Mouse (Mus musculus) C2C12 (cell line): ENCODE measurements around the gene Ptpn12. TPM values are rescaled to one million over a fixed set of nuclear protein-coding genes. Genes with fewer than 3 reads are reported as not detected.

ENCODE experiments used
- H3K27me3 ChIP-seq: one replicate; pipeline ENCODE4 v1.6.1; 2011; ENCODE audit not compliant: control insufficient read depth, insufficient read depth, insufficient read length
- H3K36me3 ChIP-seq: one replicate; pipeline ENCODE4 v1.6.1; 2011; ENCODE audit not compliant: control insufficient read depth, insufficient read depth
- H3K4me3 ChIP-seq: one replicate; pipeline ENCODE4 v1.5.1; 2011; ENCODE audit warnings: mild to moderate bottlenecking, control low read depth; ENCODE audit not compliant: poor library complexity, insufficient read depth, severe bottlenecking
- H3K79me2 ChIP-seq: one replicate; pipeline ENCODE4 v1.6.1; 2011; ENCODE audit not compliant: control insufficient read depth, insufficient read depth
- H3K79me3 ChIP-seq: one replicate; pipeline ENCODE4 v1.6.1; 2011; ENCODE audit warnings: low read depth, control low read depth
- H3ac ChIP-seq: one replicate; pipeline ENCODE3; 2011; ENCODE audit warnings: low read depth; ENCODE audit not compliant: control insufficient read depth, insufficient read length
- CEBPB ChIP-seq: IDR thresholded peaks from one replicate; pipeline ENCODE4 v1.6.1; 2011; ENCODE audit warnings: low read depth, mild to moderate bottlenecking, control low read depth, moderate library complexity
- CTCF ChIP-seq: IDR thresholded peaks from one replicate; pipeline ENCODE4 v1.5.1; 2011; ENCODE audit not compliant: control insufficient read depth, insufficient read depth, insufficient read length
- FOSL1 ChIP-seq: IDR thresholded peaks from one replicate; pipeline ENCODE4 v1.8.0; 2011; ENCODE audit warnings: mild to moderate bottlenecking, low read length; ENCODE audit not compliant: poor library complexity, insufficient read depth, severe bottlenecking
- MAX ChIP-seq: IDR thresholded peaks from one replicate; pipeline ENCODE4 v1.6.1; 2011; ENCODE audit warnings: mild to moderate bottlenecking, control low read depth
- MYOD1 ChIP-seq: IDR thresholded peaks from one replicate; pipeline ENCODE4 v1.6.1; 2011; ENCODE audit warnings: low read depth; ENCODE audit not compliant: control insufficient read depth, insufficient read length
- MYOG ChIP-seq: IDR thresholded peaks from one replicate; pipeline ENCODE4 v1.6.1; 2011; ENCODE audit not compliant: control insufficient read depth, insufficient read length; ENCODE audit errors: extremely low read depth
- USF1 ChIP-seq: IDR thresholded peaks from one replicate; pipeline ENCODE4 v1.6.1; 2011; ENCODE audit warnings: low read depth, mild to moderate bottlenecking, control low read depth, moderate library complexity
- polyA plus RNA-seq: library from polyadenylated mRNA; unstranded; fragments of >200 nt; fragmentation: generic; extraction: Trizol; gene quantifications from one replicate; pipeline ENCODE4 v1.2.1, GENCODE M21; 2012; ENCODE audit warnings: missing spikeins

Ptpn12 gene
- polyA plus RNA-seq, 1 experiment: 20.3 TPM

DNA sequence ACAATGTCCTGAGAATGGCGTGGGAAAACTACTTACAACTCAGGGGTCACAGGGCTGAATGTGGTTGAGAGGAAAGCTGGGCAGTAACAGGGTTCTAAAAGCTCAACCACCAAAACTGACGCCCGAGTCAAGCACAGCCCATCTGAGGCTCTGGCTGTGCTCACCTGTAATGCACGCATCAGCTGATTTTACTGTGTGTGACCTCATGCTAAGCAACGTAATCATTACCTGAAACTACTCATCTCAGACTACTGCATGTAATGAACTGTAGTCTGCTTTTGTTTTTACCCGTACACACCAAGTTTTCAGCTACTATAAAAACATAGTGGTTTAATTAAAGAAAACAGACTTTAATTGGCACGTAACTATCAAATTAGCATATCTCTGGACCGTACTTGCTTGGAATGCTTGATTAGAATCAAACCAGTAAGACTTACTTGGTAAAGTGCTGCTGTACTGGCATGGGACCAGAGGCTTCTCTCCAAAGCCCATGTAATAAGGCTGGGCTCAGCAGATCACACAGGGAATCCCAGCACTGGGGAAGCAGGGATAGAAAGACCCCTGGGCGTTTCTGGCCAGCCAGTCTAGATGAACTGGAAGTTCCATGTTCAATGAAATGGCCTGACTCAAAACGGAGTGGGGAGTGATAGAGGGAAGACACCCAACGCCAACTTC, 22.2 kb downstream of the Ptpn12 start:
- no peak overlapping the region for H3ac ChIP-seq
- H3K4me3 ChIP-seq: no peak overlapping the region
- H3K27me3 ChIP-seq: no peaks in the 10 kb centered on the region
- H3K79me2 ChIP-seq: peaks cover 100% of the 10 kb centered on the region
- TF ChIP-seq CEBPB (no peak), USF1 (no peak)
- peaks cover 12% of the 10 kb centered on the region for H3K36me3 ChIP-seq
- H3K79me3 ChIP-seq: peaks cover 98% of the 10 kb centered on the region

DNA sequence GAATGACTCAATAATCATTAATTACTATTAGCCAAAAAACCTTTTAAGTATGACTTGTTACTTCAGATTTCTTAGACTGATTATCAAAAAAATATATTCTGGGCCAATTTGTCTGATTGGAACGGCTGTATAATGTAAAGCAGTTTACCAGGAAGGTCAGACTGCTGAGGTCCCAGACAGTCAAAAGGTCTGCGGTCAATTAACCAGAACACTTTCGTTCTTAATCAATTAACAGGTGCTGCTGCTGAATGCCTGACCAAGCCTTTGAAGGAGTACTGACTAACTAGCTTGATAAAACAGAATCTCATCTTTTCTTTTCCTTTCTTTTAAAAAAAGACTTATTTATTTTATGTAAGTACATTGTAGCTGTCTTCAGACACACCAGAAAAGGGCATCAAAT, 23.1 kb downstream of the Ptpn12 start:
- Histone ChIP-seq H3K27me3 (no peaks in the 10 kb centered on the region), H3K79me3 (peaks cover 97% of the 10 kb centered on the region), H3K4me3 (no peak overlapping the region), H3K36me3 (peaks cover 20% of the 10 kb centered on the region), H3ac (no peak overlapping the region), H3K79me2 (peaks cover 100% of the 10 kb centered on the region)
- TF ChIP-seq FOSL1 (no peak), MYOG (no peak), CTCF (no peak), CEBPB (no peak), USF1 (no peak), MYOD1 (no peak), MAX (no peak)

DNA sequence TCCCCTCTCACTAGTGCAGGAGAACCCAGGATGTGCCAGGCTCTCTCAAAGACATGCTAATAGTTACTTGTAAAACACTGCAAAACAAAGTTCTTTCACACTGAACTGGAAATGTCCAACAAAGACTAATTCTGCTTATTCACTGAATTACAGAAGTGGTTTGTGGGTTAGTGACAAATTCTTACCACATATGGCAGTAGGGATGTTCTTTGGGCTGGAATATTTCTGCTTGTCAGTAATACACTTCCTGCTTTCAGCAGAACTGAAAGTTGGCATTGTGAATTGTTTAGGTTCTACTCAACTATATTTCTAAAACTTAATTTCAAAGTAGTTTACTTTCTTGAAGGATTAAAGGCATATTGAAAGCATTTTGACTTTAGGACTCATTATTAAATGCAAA, 25.5 kb downstream of the Ptpn12 start:
- Histone ChIP-seq H3ac (no peak overlapping the region), H3K79me3 (peaks cover 96% of the 10 kb centered on the region), H3K27me3 (no peaks in the 10 kb centered on the region), H3K79me2 (peaks cover 100% of the 10 kb centered on the region), H3K4me3 (no peak overlapping the region), H3K36me3 (peaks cover 31% of the 10 kb centered on the region)
- TF ChIP-seq MYOD1 (no peak), MYOG (no peak), USF1 (no peak), CEBPB (no peak), FOSL1 (no peak), CTCF (no peak), MAX (no peak)

DNA sequence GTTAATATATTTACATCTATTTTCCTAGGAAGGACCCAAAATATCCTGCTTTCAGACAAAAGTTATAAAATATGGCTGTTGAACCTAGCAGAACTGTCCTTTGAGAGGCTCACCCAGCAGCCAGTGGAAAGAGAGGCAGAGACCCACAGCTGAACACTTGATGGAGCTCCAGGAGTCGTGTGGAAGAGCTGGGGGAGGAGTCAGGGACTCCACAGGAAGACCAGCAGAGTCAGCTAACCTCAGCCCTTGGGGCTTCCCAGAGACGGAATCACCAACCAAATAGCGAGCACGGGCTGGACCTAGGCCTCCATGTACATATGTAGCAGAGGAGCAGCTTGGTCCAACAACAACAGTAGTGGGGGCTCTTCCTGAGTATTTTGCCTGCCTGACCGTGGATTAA, 38.6 kb downstream of the Ptpn12 start:
- H3K27me3 ChIP-seq: no peaks in the 10 kb centered on the region
- H3K4me3 ChIP-seq: no peak overlapping the region
- H3ac ChIP-seq: no peak overlapping the region
- H3K79me2 ChIP-seq: peaks cover 10% of the 10 kb centered on the region
- peaks cover 4% of the 10 kb centered on the region for H3K79me3 ChIP-seq
- TF ChIP-seq FOSL1 (no peak), CTCF (no peak), MAX (no peak), CEBPB (no peak), MYOG (no peak), MYOD1 (no peak), USF1 (no peak)
- peaks cover 78% of the 10 kb centered on the region for H3K36me3 ChIP-seq

DNA sequence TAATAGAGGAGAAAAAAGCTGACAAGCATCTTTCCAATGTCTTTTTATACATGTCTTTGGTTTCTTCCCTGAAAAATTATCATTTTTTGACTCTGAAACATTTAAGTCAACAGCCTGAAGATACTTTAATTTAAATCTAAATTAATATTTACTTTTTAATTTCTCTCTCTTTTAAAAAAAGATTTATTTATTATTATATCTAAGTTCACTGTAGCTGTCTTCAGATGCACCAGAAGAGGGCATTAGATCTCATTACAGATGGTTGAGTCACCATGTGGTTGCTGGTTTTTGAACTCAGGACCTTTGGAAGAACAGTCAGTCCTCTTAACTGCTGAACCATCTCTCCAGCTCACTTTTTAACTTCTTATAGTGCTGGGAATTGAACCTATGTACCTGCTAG, 44.8 kb downstream of the Ptpn12 start:
- no peak for TF ChIP-seq USF1
- no peak for TF ChIP-seq MYOD1
- TF ChIP-seq CTCF: no peak
- TF ChIP-seq FOSL1: no peak
- no peak for TF ChIP-seq MAX
- TF ChIP-seq CEBPB: no peak
- H3ac ChIP-seq: no peak overlapping the region
- H3K79me3 ChIP-seq: peaks cover 1% of the 10 kb centered on the region
- H3K27me3 ChIP-seq: no peaks in the 10 kb centered on the region
- H3K79me2 ChIP-seq: no peaks in the 10 kb centered on the region
- H3K36me3 ChIP-seq: peaks cover 86% of the 10 kb centered on the region
- no peak overlapping the region for H3K4me3 ChIP-seq

DNA sequence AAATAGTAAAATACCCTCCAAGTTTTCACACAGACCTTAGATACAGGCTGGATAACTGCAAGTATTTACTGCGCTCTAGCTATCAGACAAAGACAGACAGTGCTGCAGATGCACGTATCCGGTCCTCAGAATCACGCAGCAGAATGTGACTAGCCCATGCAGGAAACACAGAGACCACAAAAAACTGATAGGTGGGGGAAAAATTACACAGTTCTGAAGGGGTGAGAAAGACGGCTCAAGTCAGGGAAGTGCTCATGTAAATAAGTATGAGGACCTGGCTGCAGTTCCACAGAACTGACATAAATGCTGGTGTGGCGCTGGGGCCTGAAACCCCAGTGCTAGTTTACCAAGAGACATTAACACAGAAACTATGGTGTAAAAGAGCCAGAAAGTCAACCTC, 53.0 kb downstream of the Ptpn12 start:
- Histone ChIP-seq H3K27me3 (no peaks in the 10 kb centered on the region), H3K4me3 (no peak overlapping the region), H3ac (no peak overlapping the region), H3K36me3 (peaks cover 91% of the 10 kb centered on the region), H3K79me3 (no peaks in the 10 kb centered on the region), H3K79me2 (no peaks in the 10 kb centered on the region)
- TF ChIP-seq CEBPB (no peak), FOSL1 (no peak), MYOD1 (no peak), USF1 (no peak), MAX (no peak), CTCF (no peak), MYOG (no peak)
